Mouse (Mus musculus) CD4-positive helper T cell, adult 2 months (primary cell): ENCODE results near the gene Sema6d.

Experiments
- DNase-seq: peaks from one replicate; pipeline ENCODE4 v3.0.0-alpha.2; 2012; ENCODE audit warnings: low read depth, missing footprints, low spot score

Gene Sema6d

DNA sequence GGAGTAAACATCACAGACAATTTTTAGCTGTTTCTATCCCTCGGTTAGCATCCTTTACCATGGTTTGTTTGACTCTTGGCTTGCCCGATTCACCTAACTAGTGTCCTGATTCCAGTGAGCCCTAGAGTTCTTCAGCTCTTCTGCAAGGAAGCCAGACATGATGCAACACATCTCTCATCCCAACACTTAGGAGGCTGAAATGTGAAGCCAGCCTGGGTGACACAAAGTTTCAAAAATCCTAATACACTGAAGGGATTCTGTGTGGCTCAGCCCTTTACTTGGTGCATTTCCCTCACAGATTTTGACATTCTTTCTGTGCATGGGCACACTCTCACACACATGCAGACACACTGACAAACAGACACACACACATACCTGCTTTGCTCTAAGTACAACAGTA is 560.8 kb downstream of the Sema6d start:
- no peak for DNase-seq

DNA sequence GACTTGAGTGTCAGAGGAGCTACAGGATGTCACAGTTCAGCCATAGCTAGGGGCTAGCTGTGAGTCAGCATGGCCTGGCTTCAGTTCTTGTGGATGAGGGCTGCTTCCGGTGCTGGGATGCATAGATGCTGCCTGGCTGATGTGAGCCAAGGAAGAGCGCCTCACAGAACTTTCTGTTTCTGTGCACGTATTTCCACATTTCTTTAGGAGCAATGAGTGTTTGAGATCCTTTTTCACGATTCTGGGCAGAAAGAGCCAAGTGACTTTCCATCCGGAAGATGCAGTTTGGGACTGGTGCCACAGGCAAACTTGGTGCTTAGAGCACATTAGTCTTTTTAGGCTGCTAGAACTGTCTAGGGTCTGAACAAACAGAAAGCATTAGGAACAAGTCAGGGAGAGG is 561.4 kb downstream of the Sema6d start:
- DNase-seq = no peak

DNA sequence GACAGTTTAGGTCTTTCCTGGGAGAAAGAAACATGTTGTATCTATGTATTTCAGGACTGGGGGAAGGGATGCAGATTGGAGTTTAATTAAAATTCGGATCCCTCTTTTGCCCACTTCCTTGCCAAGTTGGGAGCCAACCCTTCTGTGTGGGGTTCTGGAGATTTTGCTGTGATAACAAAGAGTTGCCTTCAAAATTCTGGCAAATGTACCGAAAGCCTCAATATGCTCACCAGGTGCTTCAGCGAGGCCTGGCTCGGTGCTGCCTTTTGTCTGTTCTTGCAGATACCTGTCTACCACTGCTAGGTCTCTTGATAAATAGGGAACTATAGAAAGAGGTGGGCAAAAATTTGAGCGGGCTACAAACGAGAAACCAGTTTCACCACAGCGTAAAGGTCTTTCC is 563.4 kb downstream of the Sema6d start:
- DNase-seq = no peak

GRCm38 (mm10) chr2:124657358-124657757 is 567.6 kb downstream of the Sema6d start:
- no peak for DNase-seq

DNA sequence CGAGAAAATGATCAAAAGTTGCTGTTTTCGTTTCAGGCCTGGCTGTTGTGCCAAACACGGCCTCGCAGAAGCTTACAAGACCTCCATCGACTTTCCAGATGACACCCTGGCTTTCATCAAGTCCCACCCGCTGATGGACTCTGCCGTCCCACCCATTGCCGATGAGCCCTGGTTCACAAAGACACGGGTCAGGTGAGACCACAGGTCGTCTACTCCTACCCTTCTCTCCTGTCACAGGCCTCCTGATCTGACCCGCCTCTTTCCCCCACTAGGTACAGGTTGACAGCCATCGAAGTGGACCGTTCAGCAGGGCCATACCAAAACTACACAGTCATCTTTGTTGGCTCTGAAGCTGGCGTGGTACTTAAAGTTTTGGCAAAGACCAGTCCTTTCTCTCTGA is 568.6 kb downstream of the Sema6d start:
- DNase-seq = no peak

- no peak for DNase-seq
Measured at GRCm38 (mm10) chr2:124659601-124660000, 569.8 kb downstream of the Sema6d start.

DNA sequence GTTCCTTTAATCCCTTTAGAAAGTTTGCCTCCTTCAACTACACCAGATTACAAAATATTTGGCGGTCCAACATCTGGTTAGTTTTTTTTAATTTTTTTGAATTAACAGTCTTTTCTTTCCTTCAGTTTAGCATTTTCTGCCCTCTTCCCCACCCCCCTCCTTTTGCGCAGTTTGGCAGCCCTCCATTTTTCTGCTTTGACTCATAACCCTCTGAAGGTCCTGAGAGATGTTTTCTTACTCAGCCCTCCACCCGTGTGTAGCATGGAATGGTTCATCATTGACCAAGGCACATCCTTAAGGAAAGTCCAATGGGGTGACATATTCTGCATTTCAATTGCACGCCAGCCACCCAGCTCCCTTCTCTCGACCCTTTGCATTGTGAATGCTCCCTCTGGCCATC is 570.9 kb downstream of the Sema6d start:
- DNase-seq = no peak

GRCm38 (mm10) chr2:124661316-124661715 is 571.5 kb downstream of the Sema6d start:
- no peak for DNase-seq

GRCm38 (mm10) chr2:124662257-124662656 is 572.5 kb downstream of the Sema6d start:
- no peak for DNase-seq

- no peak for DNase-seq
Measured at GRCm38 (mm10) chr2:124664191-124664590, 574.4 kb downstream of the Sema6d start.

GRCm38 (mm10) chr2:124668431-124668830 is 578.7 kb downstream of the Sema6d start:
- no peak for DNase-seq

- no peak for DNase-seq
Measured at GRCm38 (mm10) chr2:124673117-124673516, 583.3 kb downstream of the Sema6d start.

DNA sequence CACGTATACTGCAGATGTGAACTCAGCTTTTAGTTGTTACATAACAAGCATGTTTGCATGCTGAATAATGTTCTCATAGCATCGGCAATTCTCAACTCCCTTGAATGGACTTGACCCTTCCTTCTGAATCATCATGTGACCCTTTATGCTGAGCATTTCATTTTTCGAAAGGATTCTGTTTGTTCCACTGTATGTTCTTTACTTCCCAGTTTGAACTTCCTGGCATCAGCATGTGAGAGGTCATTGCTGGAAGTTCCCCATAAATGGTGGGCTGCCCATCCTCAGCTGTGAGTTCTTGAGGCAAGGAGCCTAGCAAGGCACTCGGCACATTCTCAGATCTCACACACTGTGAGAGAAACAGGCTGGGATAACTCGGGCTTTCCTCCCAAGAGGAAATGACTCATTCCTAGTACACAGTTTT is 594.7 kb downstream of the Sema6d start:
- DNase-seq = no peak

GRCm38 (mm10) chr2:124690372-124690771 is 600.6 kb downstream of the Sema6d start:
- no peak for DNase-seq

GRCm38 (mm10) chr2:124702621-124703020 is 612.9 kb downstream of the Sema6d start:
- DNase-seq = no peak

GRCm38 (mm10) chr2:124704922-124705321 is 615.2 kb downstream of the Sema6d start:
- peak; percentile 17 for DNase-seq

- no peak for DNase-seq
Measured at GRCm38 (mm10) chr2:124705806-124706205, 616.0 kb downstream of the Sema6d start.

- DNase-seq = no peak
Measured at GRCm38 (mm10) chr2:124706896-124707295, 617.1 kb downstream of the Sema6d start.
